Mouse (Mus musculus): ENCODE results near the gene Gbp4. TPM values are rescaled to one million over a fixed set of nuclear protein-coding genes. Genes with fewer than 3 reads are reported as not detected.
"Not testable (repeated sequence)": the region's sequence is repeated elsewhere in the genome, so short reads cannot be mapped to it uniquely, and the experiment has no call there.

Gbp4 gene
- polyA plus RNA-seq, 1 experiment from 2014 or later = 1.4 TPM

- Histone ChIP-seq H3K9ac (replicated peaks) (no peak overlapping the region), H3K9me3 (ENCODE audit: low read length) (no peaks in the 10 kb centered on the region), H3K4me3 (ENCODE audit: low read depth, low read length) (no peak overlapping the region), H3K36me3 (replicated peaks; ENCODE audit: insufficient read depth, low read length) (no peaks in the 10 kb centered on the region), H3K27me3 (ENCODE audit: insufficient read depth, low read length) (no peaks in the 10 kb centered on the region), H3K4me1 (ENCODE audit: insufficient read depth) (no peaks in the 10 kb centered on the region), H3K4me2 (ENCODE audit: low read depth, low read length) (peak overlapping the region; percentile 30), H3K27ac (ENCODE audit: low read depth) (0 out of 2 replicates have a peak overlapping the region, but pooled peaks have one; percentile 11)
- 69% methylated on average over 1 of the region's 1 CpGs for WGBS (ENCODE audit: insufficient replicate concordance)
- TF ChIP-seq EP300 (IDR thresholded peaks at IDR 0.05; ENCODE audit: low read depth) = no peak
- no peak for TF ChIP-seq CTCF (IDR thresholded peaks at IDR 0.05; ENCODE audit: low read depth)
- DNase-seq (no peak), ATAC-seq (no peak)
Observed at GRCm38 (mm10) chr5:105138906-105139305, 480 bp downstream of the Gbp4 start.

GRCm38 (mm10) chr5:105136706-105137304 is 2.6 kb downstream of the Gbp4 start:
- ATAC-seq; H3K27me3 ChIP-seq (ENCODE audit: insufficient read depth, low read length); H3K4me1 ChIP-seq (ENCODE audit: insufficient read depth); H3K9ac ChIP-seq (replicated peaks); DNase-seq; H3K27ac ChIP-seq (ENCODE audit: low read depth); H3K4me3 ChIP-seq (ENCODE audit: low read depth, low read length); H3K4me2 ChIP-seq (ENCODE audit: low read depth, low read length); H3K9me3 ChIP-seq (ENCODE audit: low read length); H3K36me3 ChIP-seq (replicated peaks; ENCODE audit: insufficient read depth, low read length): not testable (repeated sequence)
- 38% methylated on average over 3 of the region's 3 CpGs for WGBS (ENCODE audit: insufficient replicate concordance)

- H3K4me1 ChIP-seq (ENCODE audit: insufficient read depth); DNase-seq; H3K27ac ChIP-seq (ENCODE audit: low read depth); H3K27me3 ChIP-seq (ENCODE audit: insufficient read depth, low read length); H3K9me3 ChIP-seq (ENCODE audit: low read length); H3K4me3 ChIP-seq (ENCODE audit: low read depth, low read length); ATAC-seq; H3K9ac ChIP-seq (replicated peaks); H3K36me3 ChIP-seq (replicated peaks; ENCODE audit: insufficient read depth, low read length); H3K4me2 ChIP-seq (ENCODE audit: low read depth, low read length): not testable (repeated sequence)
- 63% methylated on average over 6 of the region's 6 CpGs for WGBS (ENCODE audit: insufficient replicate concordance)
Observed at GRCm38 (mm10) chr5:105121731-105122130, 17.7 kb downstream of the Gbp4 start.

- H3K4me3 ChIP-seq (ENCODE audit: low read depth, low read length) = no peak overlapping the region
- no peak overlapping the region for H3K27ac ChIP-seq (ENCODE audit: low read depth)
- no peaks in the 10 kb centered on the region for H3K27me3 ChIP-seq (ENCODE audit: insufficient read depth, low read length)
- H3K4me2 ChIP-seq (ENCODE audit: low read depth, low read length) = no peak overlapping the region
- TF ChIP-seq EP300 (IDR thresholded peaks at IDR 0.05; ENCODE audit: low read depth) (no peak), CTCF (IDR thresholded peaks at IDR 0.05; ENCODE audit: low read depth) (no peak)
- no peak overlapping the region for H3K9ac ChIP-seq (replicated peaks)
- DNase-seq (no peak), ATAC-seq (no peak)
- 32% methylated on average over 2 of the region's 2 CpGs for WGBS (ENCODE audit: insufficient replicate concordance)
- no peaks in the 10 kb centered on the region for H3K36me3 ChIP-seq (replicated peaks; ENCODE audit: insufficient read depth, low read length)
- peaks cover 7% of the 10 kb centered on the region; the same call in 1 of the 2 replicates for H3K4me1 ChIP-seq (ENCODE audit: insufficient read depth)
- no peaks in the 10 kb centered on the region for H3K9me3 ChIP-seq (ENCODE audit: low read length)
Observed at GRCm38 (mm10) chr5:105115740-105116139, 23.6 kb downstream of the Gbp4 start.

- DNase-seq (no peak), ATAC-seq (no peak)
- Histone ChIP-seq H3K4me3 (ENCODE audit: low read depth, low read length) (no peak overlapping the region), H3K9ac (replicated peaks) (no peak overlapping the region), H3K36me3 (replicated peaks; ENCODE audit: insufficient read depth, low read length) (no peaks in the 10 kb centered on the region), H3K27ac (ENCODE audit: low read depth) (no peak overlapping the region), H3K4me1 (ENCODE audit: insufficient read depth) (peaks cover 8% of the 10 kb centered on the region; the same call in 1 of the 2 replicates), H3K9me3 (ENCODE audit: low read length) (no peaks in the 10 kb centered on the region), H3K27me3 (ENCODE audit: insufficient read depth, low read length) (no peaks in the 10 kb centered on the region), H3K4me2 (ENCODE audit: low read depth, low read length) (no peak overlapping the region)
- WGBS (ENCODE audit: insufficient replicate concordance) = 62% methylated on average over 2 of the region's 2 CpGs
- TF ChIP-seq EP300 (IDR thresholded peaks at IDR 0.05; ENCODE audit: low read depth) (no peak), CTCF (IDR thresholded peaks at IDR 0.05; ENCODE audit: low read depth) (no peak)
Observed at GRCm38 (mm10) chr5:105114696-105115095, 24.7 kb downstream of the Gbp4 start.

GRCm38 (mm10) chr5:105113656-105114055 is 25.7 kb downstream of the Gbp4 start:
- no peak overlapping the region for H3K4me2 ChIP-seq (ENCODE audit: low read depth, low read length)
- H3K9ac ChIP-seq (replicated peaks) = no peak overlapping the region
- ATAC-seq (no peak), DNase-seq (no peak)
- peaks cover 8% of the 10 kb centered on the region; the same call in 1 of the 2 replicates for H3K4me1 ChIP-seq (ENCODE audit: insufficient read depth)
- H3K36me3 ChIP-seq (replicated peaks; ENCODE audit: insufficient read depth, low read length) = no peaks in the 10 kb centered on the region
- H3K4me3 ChIP-seq (ENCODE audit: low read depth, low read length) = no peak overlapping the region
- TF ChIP-seq CTCF (IDR thresholded peaks at IDR 0.05; ENCODE audit: low read depth) (no peak), EP300 (IDR thresholded peaks at IDR 0.05; ENCODE audit: low read depth) (no peak)
- 88% methylated on average over 5 of the region's 5 CpGs for WGBS (ENCODE audit: insufficient replicate concordance)
- no peaks in the 10 kb centered on the region for H3K27me3 ChIP-seq (ENCODE audit: insufficient read depth, low read length)
- H3K27ac ChIP-seq (ENCODE audit: low read depth) = no peak overlapping the region
- H3K9me3 ChIP-seq (ENCODE audit: low read length) = no peaks in the 10 kb centered on the region

- not testable (repeated sequence) for H3K27me3 ChIP-seq (ENCODE audit: insufficient read depth, low read length); H3K4me1 ChIP-seq (ENCODE audit: insufficient read depth); H3K36me3 ChIP-seq (replicated peaks; ENCODE audit: insufficient read depth, low read length); H3K9ac ChIP-seq (replicated peaks); H3K9me3 ChIP-seq (ENCODE audit: low read length); H3K4me3 ChIP-seq (ENCODE audit: low read depth, low read length)
- Histone ChIP-seq H3K27ac (ENCODE audit: low read depth) (peak overlapping the region; percentile 75), H3K4me2 (ENCODE audit: low read depth, low read length) (peak overlapping the region; percentile 50)
- 5% methylated on average over 4 of the region's 4 CpGs for WGBS (ENCODE audit: insufficient replicate concordance)
- DNase-seq (peak; percentile 52), ATAC-seq (peak; percentile 84)
Observed at GRCm38 (mm10) chr5:105110271-105110852, 29.0 kb downstream of the Gbp4 start.

GRCm38 (mm10) chr5:105109775-105110174 is 29.6 kb downstream of the Gbp4 start:
- peak; percentile 30; the same call in 1 of the 2 replicates for ATAC-seq
- H3K27me3 ChIP-seq (ENCODE audit: insufficient read depth, low read length); H3K36me3 ChIP-seq (replicated peaks; ENCODE audit: insufficient read depth, low read length); DNase-seq; H3K4me1 ChIP-seq (ENCODE audit: insufficient read depth); H3K9ac ChIP-seq (replicated peaks); H3K9me3 ChIP-seq (ENCODE audit: low read length): not testable (repeated sequence)
- WGBS (ENCODE audit: insufficient replicate concordance) = 23% methylated on average over 1 of the region's 1 CpGs
- Histone ChIP-seq H3K4me3 (ENCODE audit: low read depth, low read length) (peak overlapping the region; percentile 17), H3K27ac (ENCODE audit: low read depth) (peak overlapping the region; percentile 75), H3K4me2 (ENCODE audit: low read depth, low read length) (peak overlapping the region; percentile 57)

GRCm38 (mm10) chr5:105105689-105106088 is 33.7 kb downstream of the Gbp4 start:
- not testable (repeated sequence) for ATAC-seq; H3K9ac ChIP-seq (replicated peaks); H3K9me3 ChIP-seq (ENCODE audit: low read length); H3K4me1 ChIP-seq (ENCODE audit: insufficient read depth); H3K27me3 ChIP-seq (ENCODE audit: insufficient read depth, low read length); H3K36me3 ChIP-seq (replicated peaks; ENCODE audit: insufficient read depth, low read length); H3K27ac ChIP-seq (ENCODE audit: low read depth); DNase-seq; H3K4me2 ChIP-seq (ENCODE audit: low read depth, low read length); H3K4me3 ChIP-seq (ENCODE audit: low read depth, low read length)
- 23% methylated on average over 2 of the region's 2 CpGs for WGBS (ENCODE audit: insufficient replicate concordance)

Measured in liver, postnatal 0 days (tissue).